Mouse (Mus musculus): Measurements from ENCODE around the gene Ruvbl1. TPM values are rescaled to one million over a fixed set of nuclear protein-coding genes. Genes with fewer than 3 reads are reported as not detected.

Gene Ruvbl1
- polyA plus RNA-seq, 1 experiment from 2014 or later: 192 TPM

DNA sequence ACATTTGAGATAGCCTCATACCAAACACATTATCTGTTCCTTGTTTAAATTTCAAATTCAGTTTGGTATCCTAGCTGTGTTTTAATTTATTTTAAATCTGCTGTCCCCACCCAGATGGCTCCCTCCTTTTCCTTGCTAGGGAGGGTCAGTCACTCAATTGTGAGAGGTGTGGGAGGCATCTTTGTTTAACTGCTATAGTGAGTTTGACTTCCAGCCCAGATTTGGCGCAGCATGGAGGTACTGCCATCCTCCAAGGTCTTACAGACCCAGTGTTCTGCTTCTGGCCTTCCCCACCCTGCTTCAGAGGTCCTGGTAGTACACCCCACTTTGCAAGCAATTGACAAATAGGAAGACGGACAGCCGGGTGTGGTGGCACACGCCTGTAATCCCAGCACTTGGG, 58.8 kb downstream of the Ruvbl1 start:
- H3K4me3 ChIP-seq: no peak overlapping the region
- no peaks in the 10 kb centered on the region for H3K27me3 ChIP-seq (ENCODE audit: low read depth, poor library complexity, severe bottlenecking)
- no peak overlapping the region for H3K27ac ChIP-seq (replicated peaks)
- 94% methylated on average over 4 of the region's 4 CpGs for whole genome bisulfite sequencing
- H3K4me1 ChIP-seq: peaks cover 9% of the 10 kb centered on the region
- DNase-seq (ENCODE audit: low spot score): no peak
- no peaks in the 10 kb centered on the region for H3K9me3 ChIP-seq (replicated peaks)
- no peaks in the 10 kb centered on the region for H3K36me3 ChIP-seq

DNA sequence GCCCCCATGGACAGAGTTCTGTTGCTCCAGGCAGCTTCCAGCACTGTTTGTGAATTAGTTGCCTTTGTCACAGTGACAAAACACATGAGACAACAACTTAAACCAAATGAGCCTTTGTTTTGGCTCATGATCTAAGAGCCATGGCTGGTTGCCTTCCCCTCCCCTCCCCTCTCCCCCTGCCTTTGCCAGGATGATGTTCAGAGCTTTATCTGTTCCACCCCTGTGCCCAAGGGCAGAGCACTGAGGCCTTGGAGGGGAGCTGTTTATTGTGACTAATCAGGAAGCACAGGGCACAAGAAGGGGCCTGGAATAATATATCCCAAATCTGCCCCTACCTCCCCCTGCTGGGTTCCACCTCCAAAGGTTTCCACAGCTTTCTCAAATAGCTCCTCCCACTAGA, 65.1 kb downstream of the Ruvbl1 start:
- DNase-seq (ENCODE audit: low spot score): no peak
- Histone ChIP-seq H3K9me3 (replicated peaks) (no peaks in the 10 kb centered on the region), H3K4me3 (no peak overlapping the region), H3K36me3 (no peaks in the 10 kb centered on the region), H3K4me1 (no peaks in the 10 kb centered on the region; the same call in 1 of the 2 replicates), H3K27me3 (ENCODE audit: low read depth, poor library complexity, severe bottlenecking) (no peaks in the 10 kb centered on the region), H3K27ac (replicated peaks) (no peak overlapping the region)

DNA sequence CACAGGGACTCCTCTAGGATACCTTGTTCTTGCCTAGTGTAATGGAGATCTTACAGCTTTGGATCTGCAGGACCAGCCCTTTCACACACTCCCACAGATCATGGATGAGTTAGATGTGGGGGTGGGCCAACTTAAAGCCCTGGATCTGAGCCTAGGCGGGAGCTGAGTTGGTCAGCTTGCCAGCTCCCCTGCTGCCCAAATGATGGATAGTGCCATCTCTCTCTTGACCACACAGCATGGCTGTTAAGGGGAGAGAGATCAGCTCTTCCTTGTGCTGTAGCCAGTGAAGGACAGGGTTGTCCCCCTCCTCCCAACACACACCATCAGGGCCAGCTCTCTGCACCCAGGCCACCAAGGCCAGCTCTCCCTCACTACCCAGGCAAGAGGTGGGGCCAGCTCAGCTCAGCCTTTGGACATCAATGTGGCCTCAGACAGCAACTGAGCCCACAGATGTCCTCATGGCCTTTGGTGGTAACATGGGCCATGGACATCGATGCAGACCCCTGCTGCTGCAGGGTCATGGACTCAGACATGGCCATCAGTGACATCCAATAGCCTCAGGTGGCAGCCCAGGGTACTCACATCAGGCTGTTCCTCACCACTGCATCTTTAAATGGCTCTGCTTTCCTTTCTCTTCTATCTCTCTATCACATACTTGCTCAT, 75.0 kb downstream of the Ruvbl1 start:
- H3K27me3 ChIP-seq (ENCODE audit: low read depth, poor library complexity, severe bottlenecking): peaks cover 11% of the 10 kb centered on the region
- DNase-seq (ENCODE audit: low spot score): no peak
- no peaks in the 10 kb centered on the region for H3K9me3 ChIP-seq (replicated peaks)
- H3K36me3 ChIP-seq: no peaks in the 10 kb centered on the region
- no peak overlapping the region for H3K27ac ChIP-seq (replicated peaks)
- 81% methylated on average over 2 of the region's 2 CpGs for WGBS
- H3K4me3 ChIP-seq: no peak overlapping the region
- peaks cover 8% of the 10 kb centered on the region for H3K4me1 ChIP-seq

DNA sequence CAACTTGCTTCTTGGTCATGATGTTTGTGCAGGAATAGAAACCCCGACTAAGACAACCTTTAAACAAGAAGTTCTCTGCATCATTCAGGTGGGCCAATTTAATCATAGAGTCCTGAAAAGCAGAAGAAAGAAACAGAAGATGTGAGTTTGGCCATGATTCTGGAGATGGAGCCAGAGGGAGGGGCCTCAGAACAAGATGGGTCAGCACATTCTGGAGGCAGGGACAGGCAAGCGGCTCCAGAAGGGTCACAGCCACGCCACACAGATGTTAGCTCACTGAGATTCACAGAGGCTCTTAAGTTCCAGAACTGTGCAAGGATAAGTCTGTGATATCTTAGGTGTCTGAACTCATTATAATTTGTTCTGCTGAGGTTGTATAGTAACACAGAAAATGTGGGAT, 79.0 kb downstream of the Ruvbl1 start:
- Histone ChIP-seq H3K9me3 (replicated peaks) (no peaks in the 10 kb centered on the region), H3K27ac (replicated peaks) (no peak overlapping the region), H3K4me1 (peaks cover 16% of the 10 kb centered on the region), H3K4me3 (no peak overlapping the region), H3K27me3 (ENCODE audit: low read depth, poor library complexity, severe bottlenecking) (peaks cover 39% of the 10 kb centered on the region), H3K36me3 (no peaks in the 10 kb centered on the region)
- WGBS: 77% methylated on average over 3 of the region's 3 CpGs
- no peak for DNase-seq (ENCODE audit: low spot score)

DNA sequence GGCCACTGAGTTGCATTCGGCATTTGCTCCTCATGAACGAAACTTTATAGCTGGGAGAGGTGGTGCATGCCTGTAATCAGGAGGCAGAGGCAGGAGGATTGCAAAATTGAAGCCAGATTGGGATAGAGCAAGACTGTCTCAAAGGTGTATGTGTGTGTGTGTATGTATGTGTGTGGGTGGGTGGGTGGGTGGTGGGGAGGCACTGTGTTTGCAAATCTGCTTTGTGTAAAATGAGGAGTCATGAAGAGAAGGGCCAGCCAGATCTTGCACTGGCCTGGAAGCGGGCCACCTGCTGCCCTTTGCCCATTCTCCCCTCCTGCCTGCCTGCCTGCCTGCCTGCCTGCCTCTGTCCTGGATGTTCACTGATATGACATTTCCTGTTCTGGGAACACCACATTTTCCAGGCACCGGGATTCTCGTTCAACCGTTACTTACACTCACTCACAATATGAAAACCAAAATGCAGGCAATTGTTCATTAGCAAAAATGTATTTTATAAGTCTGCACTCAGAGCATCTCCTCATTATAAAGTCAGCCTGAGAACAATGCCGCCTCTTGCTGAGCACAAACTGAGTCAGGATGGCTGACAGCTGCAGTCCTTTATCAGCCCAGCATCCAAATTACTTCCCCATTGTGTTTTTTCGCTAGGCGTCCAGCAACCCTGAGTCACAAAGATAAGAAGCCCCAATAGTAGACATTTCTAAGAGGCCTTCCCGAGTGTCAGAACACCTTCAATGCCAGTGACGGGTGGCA, 79.6 kb downstream of the Ruvbl1 start:
- WGBS: 38% methylated on average over 11 of the region's 11 CpGs
- H3K27ac ChIP-seq (replicated peaks): peak overlapping the region; percentile 68
- peak overlapping the region; percentile 23; the same call in 1 of the 2 replicates for H3K4me3 ChIP-seq

DNA sequence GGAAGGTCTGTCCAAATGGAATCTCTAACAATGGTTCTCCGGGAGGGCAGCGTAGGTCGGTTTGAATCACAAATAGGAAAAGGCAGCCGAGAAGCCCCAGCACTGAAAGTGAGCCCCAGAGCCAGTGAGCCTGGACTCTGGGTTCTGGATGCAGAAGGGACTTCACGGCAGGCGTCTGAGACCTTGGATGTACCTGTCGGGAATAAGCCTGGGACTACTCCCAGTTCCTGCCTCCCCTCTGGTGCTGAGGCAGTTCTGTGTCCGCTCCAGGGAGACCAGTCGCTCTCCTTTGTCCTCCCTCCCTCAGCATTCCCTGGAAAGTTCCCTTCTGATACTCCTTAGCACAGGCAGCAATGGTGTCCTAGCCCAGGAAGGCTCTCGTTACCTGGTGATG, 80.2 kb downstream of the Ruvbl1 start:
- H3K9me3 ChIP-seq (replicated peaks): no peaks in the 10 kb centered on the region
- peaks cover 16% of the 10 kb centered on the region for H3K4me1 ChIP-seq
- peak overlapping the region; percentile 68 for H3K27ac ChIP-seq (replicated peaks)
- WGBS: 21% methylated on average over 10 of the region's 10 CpGs
- H3K27me3 ChIP-seq (ENCODE audit: low read depth, poor library complexity, severe bottlenecking): peaks cover 39% of the 10 kb centered on the region
- DNase-seq (ENCODE audit: low spot score): peak; percentile 21
- peak overlapping the region; percentile 23; the same call in 1 of the 2 replicates for H3K4me3 ChIP-seq
- no peaks in the 10 kb centered on the region for H3K36me3 ChIP-seq

More for the DNA sequence above, 79.6 kb downstream of the Ruvbl1 start:
- Histone ChIP-seq H3K36me3 (no peaks in the 10 kb centered on the region), H3K27me3 (ENCODE audit: low read depth, poor library complexity, severe bottlenecking) (peaks cover 39% of the 10 kb centered on the region), H3K9me3 (replicated peaks) (no peaks in the 10 kb centered on the region), H3K4me1 (peaks cover 16% of the 10 kb centered on the region)
- DNase-seq (ENCODE audit: low spot score): peak; percentile 25

Other genes starting within 250 kb of the Ruvbl1 start
- gene Dnajb8, start 243.1 kb upstream of the Ruvbl1 start, polyA plus RNA-seq (2016; fragmentation: Nextera tagmentation; extraction: Ambion mirVana): not detected in 2 replicates
- gene Eefsec, start 18.9 kb upstream of the Ruvbl1 start, polyA plus RNA-seq (2016; fragmentation: Nextera tagmentation; extraction: Ambion mirVana): 41.8 and 44.3 TPM in 2 replicates
- 208 and 215 TPM in 2 replicates for gene Sec61a1, start 53.5 kb downstream of the Ruvbl1 start, polyA plus RNA-seq (2016; fragmentation: Nextera tagmentation; extraction: Ambion mirVana)
- gene Kbtbd12, start 172.5 kb downstream of the Ruvbl1 start, polyA plus RNA-seq (2016; fragmentation: Nextera tagmentation; extraction: Ambion mirVana): 0.61 TPM in 1 of 2 replicates, not detected in the other

All from midbrain, embryonic 10.5 days (tissue).